Mouse (Mus musculus): ENCODE results near the gene Rnase4.

Rnase4 gene

DNA sequence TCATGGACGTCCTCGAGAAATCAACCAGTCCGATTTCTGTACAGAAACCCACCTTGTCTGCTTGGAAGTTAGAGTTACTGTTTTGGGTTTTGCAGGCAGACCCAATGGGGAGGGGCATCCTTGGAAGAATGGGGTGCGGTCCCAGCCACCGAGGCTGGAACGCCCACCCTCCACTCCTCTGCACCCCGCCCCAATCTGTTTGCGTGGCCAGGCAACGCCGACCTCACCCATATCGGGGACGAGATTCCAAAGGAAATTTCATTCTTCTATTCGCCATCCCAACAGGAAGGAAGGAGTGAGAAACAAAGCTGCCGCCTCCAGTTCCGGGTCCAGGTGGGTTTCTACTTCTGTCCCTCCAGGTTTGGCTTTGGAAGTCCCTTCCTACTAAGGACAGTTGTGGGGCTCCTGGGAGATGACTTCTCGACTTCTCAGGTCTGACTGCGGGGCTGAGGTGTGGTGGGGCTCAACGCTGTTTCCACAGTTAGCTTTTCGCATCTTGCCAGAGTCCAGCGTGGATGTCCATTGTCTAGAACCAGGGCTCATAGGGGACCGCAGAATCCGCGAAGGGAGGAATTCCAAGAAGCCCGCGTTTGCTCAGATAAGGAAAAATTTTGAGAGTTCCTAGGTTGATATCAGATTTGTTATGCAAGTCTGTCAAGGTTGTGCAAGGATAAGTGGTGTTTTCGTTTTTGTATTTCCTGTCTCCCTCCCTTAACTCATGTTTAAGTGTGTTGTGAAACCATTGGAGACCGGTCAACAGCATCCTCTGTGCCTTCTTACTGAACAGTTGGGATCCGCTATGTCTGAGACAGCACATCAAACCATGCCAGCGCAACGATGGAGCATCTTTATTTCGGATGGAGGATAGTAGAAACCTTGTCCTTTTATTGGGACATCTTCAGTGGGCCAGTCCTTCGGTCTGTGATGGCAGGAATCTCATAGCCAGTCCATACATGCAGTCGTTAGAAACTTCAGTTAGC, at the start of gene Rnase4, which contains the start of gene Ang:
Gene Rnase4, plus strand, starts transcription at position 157 of the 980 bp plus-strand sequence.
Gene Ang, plus strand, starts transcription at position 230 of the 980 bp plus-strand sequence.
- DNase-seq = peak; percentile 55

DNA sequence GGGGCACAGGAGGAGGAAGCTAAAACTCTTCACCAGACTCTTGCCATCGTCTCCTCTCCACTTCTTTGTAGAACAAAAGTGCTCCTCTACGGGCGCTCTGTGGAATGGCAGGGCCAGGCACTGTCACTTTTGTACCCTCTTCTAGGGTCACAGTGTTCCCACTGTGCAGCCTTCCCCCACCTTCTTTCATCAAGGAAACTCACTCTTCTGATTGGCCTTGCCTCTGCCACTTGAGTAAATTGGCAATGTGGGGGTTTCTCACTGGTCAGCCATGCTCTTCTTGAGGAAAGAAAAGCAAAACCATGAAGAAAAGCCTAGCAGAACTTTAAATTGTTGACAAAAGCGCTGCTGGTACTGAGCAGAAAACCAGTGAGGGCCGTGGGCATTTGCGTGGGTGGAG, 49.1 kb upstream of the Rnase4 start, which contains the start of gene Rnase9:
Gene Rnase9, minus strand, starts transcription at position 101 of the 400 bp plus-strand sequence.
- no peak for DNase-seq

GRCm38 (mm10) chr14:51047846-51048245, 43.0 kb upstream of the Rnase4 start:
- no peak for DNase-seq

DNA sequence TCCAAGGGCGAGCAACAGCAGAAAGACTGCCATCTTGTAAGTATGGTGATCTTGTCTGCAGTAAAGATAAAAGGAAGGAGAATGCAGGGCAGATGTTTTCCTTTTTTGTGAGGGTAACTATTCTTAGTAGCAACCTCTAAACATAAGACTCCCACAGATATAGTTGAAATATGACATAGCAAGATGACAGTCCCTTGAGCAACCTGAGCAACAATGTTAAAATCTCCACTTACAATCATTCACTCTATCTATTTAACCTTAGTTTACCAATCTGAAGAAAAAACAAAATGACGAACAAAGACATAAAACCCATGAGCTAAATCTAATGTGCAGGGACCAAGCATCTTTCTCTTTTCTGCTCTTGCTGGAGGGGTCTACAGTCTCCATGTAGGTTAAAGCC, 40.8 kb upstream of the Rnase4 start, which contains the start of gene Rnase11:
Gene Rnase11, minus strand, starts transcription at position 101 of the 400 bp plus-strand sequence.
- no peak for DNase-seq

- DNase-seq = no peak
Observed at GRCm38 (mm10) chr14:51051941-51052340, 38.9 kb upstream of the Rnase4 start.

- no peak for DNase-seq
Observed at GRCm38 (mm10) chr14:51053176-51053575, 37.7 kb upstream of the Rnase4 start.

- DNase-seq = no peak
Observed at GRCm38 (mm10) chr14:51054243-51055237, 36.3 kb upstream of the Rnase4 start.

DNA sequence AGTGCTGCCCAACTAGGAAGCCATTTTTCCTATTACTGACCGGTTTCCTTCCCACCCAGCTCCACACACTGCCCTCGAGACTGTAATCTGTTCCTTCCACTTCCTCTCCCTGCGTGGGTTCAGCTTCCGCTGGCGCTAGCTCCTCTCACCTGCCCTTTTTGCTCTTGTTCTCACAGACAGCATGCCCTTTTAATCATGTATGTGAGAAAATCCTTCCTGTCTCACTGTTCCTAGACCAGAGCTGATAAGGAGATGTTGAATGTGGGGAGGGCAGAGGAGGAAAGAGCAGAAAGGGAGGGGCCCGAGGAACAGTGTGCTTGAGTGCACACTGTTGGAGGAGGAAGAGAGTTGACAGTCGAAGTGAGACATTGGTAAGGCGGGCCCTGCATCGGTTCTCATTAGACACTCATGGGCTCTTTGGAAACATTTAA, 33.5 kb upstream of the Rnase4 start, which contains the start of gene Rnase12:
Gene Rnase12, minus strand, starts transcription at position 261 of the 431 bp plus-strand sequence.
- peak; percentile 19 for DNase-seq

DNA sequence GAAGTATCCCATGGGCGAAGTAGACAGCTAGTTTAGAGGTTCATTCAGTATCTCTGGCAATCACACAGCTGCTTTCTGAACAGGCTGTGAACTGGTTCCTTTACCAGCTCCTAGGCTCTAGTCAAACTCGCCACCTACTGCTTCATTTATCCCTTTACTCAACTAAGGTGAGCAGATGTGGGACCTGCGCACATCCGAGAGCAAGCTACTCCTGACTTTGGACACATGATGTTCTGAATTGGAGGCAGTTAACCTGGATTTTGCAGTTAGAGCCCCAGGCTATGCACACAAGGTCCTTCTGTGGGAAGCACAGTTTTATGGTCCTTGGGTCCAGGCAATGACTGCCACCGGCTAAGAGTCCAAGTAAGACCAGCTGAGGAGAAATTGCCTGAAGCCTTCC, 30.1 kb upstream of the Rnase4 start:
- no peak for DNase-seq

DNA sequence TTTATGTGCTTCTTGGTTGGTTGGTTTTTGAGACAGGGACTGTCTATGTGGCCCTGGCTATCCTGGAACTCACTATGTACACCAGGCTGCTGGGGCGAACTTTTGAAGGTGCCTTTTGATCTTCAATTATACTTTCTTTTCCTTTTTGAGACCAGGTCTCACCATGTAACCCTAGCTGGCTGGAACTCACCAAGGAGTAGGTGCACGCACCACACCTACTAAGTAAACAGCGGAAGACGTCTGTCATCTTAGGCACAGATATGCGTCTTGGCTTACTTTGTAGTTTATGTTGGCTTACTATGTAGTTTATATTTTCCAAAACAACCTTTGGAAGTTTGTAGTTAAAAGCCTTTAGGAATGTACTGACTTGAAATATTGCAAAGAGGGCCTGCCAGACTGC, 21.9 kb upstream of the Rnase4 start:
- DNase-seq = no peak

DNA sequence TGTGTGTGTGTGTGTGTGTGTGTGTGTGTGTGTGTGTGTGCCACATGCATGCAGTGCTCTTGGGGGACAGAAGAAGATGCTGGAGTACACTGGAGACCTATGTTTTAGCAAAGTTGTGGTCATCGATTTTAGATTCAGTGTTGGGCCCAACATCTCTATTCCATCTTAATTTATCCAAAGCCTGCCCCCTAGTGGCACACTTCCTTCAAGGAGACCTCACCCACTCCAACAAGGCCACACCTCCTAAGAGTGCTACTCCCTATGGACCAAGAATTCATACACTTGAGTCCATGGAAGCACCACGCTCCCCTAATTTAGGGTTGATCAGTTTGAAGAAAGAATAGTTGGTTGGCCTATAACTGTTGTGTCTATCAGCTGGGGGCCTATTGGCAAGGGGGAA, 21.3 kb upstream of the Rnase4 start:
- peak; percentile 68 for DNase-seq

GRCm38 (mm10) chr14:51074335-51074734, 16.5 kb upstream of the Rnase4 start, which contains the start of gene Olfr750:
Gene Olfr750, minus strand, starts transcription at chr14:51074435.
- no peak for DNase-seq

DNA sequence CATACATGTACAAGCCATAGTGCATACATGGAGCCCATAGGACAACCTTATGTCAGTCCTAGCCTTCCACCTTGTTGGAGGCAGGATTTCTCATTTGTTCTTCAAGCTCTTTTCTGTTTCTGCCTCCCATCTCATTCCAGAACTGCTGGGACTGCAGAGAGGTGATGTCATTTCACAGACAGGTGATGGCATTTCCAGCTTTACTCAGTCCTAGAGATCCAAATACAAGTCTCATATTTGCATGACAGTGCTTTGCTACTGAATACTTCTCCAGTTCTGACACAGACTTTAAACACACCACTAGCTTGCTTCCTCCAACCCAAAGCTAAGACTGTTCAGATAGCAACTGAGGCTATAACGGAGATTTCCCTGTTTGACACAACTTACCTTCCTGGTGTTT, 11.7 kb upstream of the Rnase4 start:
- DNase-seq = no peak

- no peak for DNase-seq
Observed at GRCm38 (mm10) chr14:51081035-51081434, 9.8 kb upstream of the Rnase4 start.

GRCm38 (mm10) chr14:51082599-51083581, 8.0 kb upstream of the Rnase4 start:
- DNase-seq = peak; percentile 79

DNA sequence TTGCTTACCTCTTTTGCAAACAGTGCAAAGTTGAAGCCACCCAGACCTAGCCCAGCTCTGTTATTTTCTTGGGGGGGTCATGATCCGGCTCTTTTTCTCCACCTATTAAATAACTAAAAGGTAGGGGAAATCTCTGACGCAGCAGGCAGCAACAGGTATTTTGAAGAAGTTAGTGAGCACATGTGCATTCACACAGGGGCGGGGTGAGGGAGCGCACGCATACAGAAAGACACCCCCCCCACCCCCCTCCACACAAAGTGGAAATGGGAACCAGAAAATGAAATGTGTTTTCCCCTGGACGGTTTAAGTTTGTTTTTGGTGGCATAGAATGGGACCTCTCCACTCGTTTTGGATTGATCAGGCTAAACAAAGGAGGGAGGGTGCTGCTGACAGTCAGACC, 7.1 kb upstream of the Rnase4 start:
- no peak for DNase-seq

GRCm38 (mm10) chr14:51085086-51085485, 5.8 kb upstream of the Rnase4 start:
- no peak for DNase-seq

- peak; percentile 42 for DNase-seq
Observed at GRCm38 (mm10) chr14:51085911-51086310, 5.0 kb upstream of the Rnase4 start.

- no peak for DNase-seq
Observed at GRCm38 (mm10) chr14:51087762-51088161, 3.1 kb upstream of the Rnase4 start.

DNA sequence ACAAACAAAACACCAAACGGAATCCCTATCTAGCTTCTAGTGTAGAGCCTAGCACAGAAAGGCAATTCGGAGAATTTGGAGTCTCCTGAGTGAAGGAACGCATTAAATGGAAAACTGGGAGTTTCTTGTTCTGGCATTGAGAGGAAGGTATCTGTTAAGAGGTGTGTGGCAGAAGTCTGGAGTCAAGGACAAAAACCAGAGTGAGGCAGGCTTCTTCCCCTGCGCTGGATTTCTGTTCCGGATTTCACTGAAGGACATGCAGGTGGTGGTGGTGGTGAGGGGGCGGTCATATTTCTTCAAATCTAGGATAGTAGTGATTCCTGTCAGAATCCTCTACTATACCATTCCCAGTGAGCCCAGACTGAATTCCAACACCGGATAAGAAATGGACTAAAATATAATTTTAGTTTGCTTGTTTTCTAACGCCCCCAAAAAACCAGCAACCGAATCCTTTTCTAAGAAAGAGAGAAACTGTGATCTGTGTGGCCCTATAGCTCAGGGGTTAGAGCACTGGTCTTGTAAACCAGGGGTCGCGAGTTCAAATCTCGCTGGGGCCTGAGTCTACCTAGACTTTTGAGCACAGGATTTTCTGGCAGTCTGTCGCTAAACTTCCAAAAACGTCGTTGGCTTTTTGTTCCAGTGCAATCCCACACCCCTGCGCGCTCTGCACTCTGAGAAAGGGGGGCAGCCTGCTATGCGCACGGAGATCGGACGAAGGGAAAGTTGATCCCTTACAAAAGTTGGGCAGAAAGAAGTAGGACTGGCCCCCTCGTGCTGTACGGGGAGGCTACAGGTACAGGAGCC, 2.5 kb upstream of the Rnase4 start:
- DNase-seq = peak; percentile 89

Data from liver (tissue).